ENCODE assay signal across 18 mouse cellular contexts in the genomic region with DNA sequence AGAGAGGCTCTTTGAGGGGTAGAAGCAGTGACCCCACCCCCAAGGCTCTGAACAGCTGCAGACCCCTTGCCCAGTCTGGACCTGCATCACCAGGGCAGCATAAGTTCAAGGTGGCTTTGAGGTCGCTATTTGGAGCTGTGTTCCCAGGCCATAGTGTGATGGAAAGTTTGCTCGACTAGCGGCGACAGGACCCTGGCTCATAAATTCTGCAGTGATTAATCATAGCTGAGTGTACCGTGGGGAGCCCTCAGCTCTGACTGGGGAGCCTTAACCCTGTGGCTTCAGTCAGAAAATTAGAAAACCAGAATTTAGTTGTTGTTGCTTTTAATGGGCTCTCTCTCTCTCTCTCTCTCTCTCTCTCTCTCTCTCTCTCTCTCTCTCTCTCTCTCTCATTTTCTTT. TPM values are rescaled to one million over a fixed set of nuclear protein-coding genes. Genes with fewer than 3 reads are reported as not detected.
"Had no signal": no experiment of that assay in that cellular context is flagged by ENCODE, and none has a peak within 500 bp of the region (broad histone marks: within the 10 kb centered on the region; RNA-seq: fewer than 3 reads in every experiment).

No protein-coding gene starts in this region.

- H3K4me2 ChIP-seq: liver, embryonic 11.5 days; liver, embryonic 15.5 days; neural tube, embryonic 15.5 days had no signal

- H3K27me3 ChIP-seq: liver, embryonic 15.5 days; neural tube, embryonic 15.5 days had no signal

- H3K4me3 ChIP-seq: layer of hippocampus, adult 2 months; liver, embryonic 15.5 days; myocyte; neural tube, embryonic 15.5 days had no signal

- H3K27ac ChIP-seq: layer of hippocampus, adult 2 months; liver, embryonic 15.5 days; neural tube, embryonic 15.5 days had no signal

- H3K9ac ChIP-seq: liver, embryonic 15.5 days; neural tube, embryonic 15.5 days had no signal

- ATAC-seq: lung, postnatal 0 days had no signal

- H3K4me1 ChIP-seq: liver, embryonic 15.5 days had no signal

- DNase-seq: kidney, adult 18-20 months; kidney, postnatal 10 days; kidney, postnatal 4 days; left cerebral cortex, postnatal 4 days; lung, adult 2 months; lung, postnatal 36 days; midbrain, embryonic 14.5 days; right cerebral cortex, adult 18-20 months; right cerebral cortex, postnatal 25 days had no signal

- H3K36me3 ChIP-seq: liver, embryonic 15.5 days; neural tube, embryonic 15.5 days had no signal

- H3K9me3 ChIP-seq: liver, embryonic 15.5 days; neural tube, embryonic 15.5 days had no signal

RNA-seq across cellular contexts. Expression of a gene that starts 54.4 kb away (rescaled TPM):
- total RNA-seq: megakaryocyte progenitor cell, adult 5-6 weeks had no signal
- polyA plus RNA-seq: kidney, embryonic 14.5 days; liver, embryonic 15.5 days; myocyte; stomach, embryonic 16.5 days had no signal
